Mouse (Mus musculus) urinary bladder, postnatal 14 days (tissue): ENCODE data around the gene Terb1.
A peak's percentile ranks its signal among the peaks of the same experiment; 100 is the strongest.

Source experiments
- DNase-seq: peaks from one replicate; pipeline ENCODE4 v3.0.0; 2021; ENCODE audit warnings: low spot score

Terb1 gene

GRCm38 (mm10) chr8:104509061-104510006 is at the start of gene Terb1:
Gene Terb1, minus strand, starts transcription at chr8:104509910.
- peak; percentile 43 for DNase-seq

GRCm38 (mm10) chr8:104557226-104557625 is 47.5 kb upstream of the Terb1 start:
- DNase-seq = no peak

- no peak for DNase-seq
Observed at GRCm38 (mm10) chr8:104555191-104555590, 45.5 kb upstream of the Terb1 start.

DNA sequence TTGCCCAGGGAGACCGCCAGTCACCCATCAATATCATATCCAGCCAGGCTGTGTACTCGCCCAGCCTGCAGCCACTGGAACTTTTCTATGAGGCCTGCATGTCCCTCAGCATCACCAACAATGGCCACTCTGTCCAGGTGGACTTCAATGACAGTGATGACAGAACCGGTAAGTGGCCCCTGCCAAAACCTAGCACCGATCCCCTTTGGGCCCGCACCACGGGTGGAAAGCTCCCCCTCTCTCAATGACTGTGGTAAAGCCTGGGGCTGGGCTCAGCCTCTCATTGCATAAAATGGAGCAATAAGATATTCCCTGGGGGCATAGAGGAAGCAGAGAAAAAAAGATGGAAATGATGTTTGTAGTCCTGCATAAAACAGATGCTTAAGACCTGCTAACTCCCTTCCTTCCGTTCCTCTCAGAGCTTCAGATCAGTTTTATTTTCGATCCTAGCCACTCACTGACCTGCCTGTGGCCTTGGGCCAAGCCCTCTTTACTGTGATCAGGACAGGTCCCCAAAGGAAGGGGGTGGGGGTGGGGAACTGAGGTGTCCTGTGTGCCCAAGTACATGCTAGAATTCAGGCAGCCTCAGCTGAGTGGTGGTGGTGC is 33.8 kb upstream of the Terb1 start:
- DNase-seq = no peak

GRCm38 (mm10) chr8:104542160-104542559 is 32.5 kb upstream of the Terb1 start:
- no peak for DNase-seq

GRCm38 (mm10) chr8:104541515-104541880 is 31.8 kb upstream of the Terb1 start:
- DNase-seq = no peak

DNA sequence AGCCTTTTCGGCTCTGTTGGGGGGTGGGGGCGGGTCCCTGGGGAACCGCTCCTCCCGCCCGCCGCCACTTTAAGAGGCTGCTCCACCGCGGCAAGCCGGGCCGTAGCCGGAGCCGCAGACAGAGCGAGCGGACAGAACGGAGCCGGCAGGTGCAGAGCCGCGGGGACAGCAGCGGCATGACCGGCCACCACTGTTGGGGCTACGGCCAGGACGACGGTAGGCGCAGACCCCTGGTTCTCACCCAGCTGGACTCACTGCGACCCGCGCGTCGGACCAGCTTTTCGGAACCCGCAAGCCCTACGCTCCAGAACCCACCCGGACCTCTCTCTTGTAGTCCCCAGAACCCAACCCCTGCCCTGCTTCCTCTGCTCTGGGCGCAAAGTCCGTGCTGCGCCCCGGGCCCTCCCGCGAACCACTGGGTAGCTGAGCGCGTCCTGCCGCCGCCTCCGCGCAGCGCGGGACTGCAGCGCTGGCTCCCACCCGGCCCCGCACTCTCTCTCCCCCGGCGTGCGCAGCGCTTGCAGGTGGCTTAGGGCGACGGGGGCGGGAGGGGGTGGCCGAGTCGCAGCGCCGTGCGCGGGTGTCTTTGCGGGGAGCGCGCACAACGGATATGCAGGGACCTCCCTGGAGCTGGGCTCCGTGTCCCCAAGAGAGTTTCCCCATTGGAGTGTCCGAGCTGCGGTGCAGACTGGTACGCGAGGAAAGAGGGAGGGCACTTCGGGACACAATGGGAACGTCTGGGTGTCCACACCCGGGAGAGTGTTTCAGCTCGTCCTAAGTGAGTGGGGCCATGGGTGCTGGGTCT is 31.2 kb upstream of the Terb1 start:
- DNase-seq = no peak

DNA sequence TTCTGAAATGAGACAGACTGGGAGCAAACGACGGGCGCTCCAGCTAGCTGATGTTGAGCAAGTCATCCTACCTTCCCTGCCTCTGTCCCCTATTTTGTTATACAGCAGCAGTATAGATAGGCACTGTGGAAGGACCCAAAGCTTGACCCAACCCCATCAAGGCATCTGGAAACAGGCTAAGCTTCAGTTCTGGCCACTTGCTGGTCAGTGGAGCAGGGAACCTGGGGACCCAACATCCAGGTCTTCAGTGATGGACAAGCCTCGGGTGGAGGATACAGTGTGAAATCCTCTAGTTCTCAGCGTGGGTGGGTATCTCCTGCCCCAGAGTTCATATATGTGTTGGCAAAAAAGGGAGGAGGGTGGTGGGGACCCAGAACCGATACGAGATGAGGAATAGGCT is 30.5 kb upstream of the Terb1 start:
- no peak for DNase-seq

DNA sequence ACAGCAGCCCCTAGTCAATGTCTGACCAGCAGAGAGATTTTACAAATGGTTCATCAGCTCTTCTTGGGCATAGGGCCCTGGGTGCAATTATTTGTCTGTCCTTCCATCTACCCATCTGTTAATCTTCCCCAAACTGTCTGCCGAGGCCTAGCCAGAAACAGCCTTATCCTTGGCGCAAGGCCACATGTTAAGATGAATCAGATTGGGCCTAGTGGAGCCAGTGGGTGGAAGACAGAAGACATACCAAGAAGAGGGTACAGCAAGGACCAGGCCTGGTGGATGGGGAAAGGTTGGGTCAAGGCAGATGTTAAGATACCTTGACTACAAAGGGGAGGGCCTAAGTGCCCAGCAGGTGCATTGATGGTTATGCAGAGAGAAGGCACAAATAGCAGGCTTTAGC is 29.9 kb upstream of the Terb1 start:
- DNase-seq = no peak

DNA sequence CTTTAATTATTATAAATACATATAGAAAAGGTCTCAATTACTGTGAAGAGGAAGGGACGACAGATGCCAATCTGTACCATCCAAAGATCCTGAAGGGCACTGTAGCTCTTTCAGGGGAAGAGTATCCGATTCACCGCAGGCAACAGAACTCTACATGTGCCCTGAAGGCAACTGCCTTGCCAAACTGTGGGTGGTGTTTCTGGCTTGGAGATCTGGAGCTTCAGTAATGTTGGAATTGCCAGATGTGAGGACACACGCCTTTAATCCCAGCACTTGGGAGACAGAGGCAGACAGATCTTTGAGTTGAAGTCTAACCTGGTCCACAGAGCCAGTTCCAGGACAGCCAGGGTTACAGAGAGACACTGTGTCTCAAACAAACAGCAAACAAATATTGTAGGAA is 29.2 kb upstream of the Terb1 start:
- no peak for DNase-seq

- no peak for DNase-seq
Observed at GRCm38 (mm10) chr8:104536028-104536427, 26.3 kb upstream of the Terb1 start.

DNA sequence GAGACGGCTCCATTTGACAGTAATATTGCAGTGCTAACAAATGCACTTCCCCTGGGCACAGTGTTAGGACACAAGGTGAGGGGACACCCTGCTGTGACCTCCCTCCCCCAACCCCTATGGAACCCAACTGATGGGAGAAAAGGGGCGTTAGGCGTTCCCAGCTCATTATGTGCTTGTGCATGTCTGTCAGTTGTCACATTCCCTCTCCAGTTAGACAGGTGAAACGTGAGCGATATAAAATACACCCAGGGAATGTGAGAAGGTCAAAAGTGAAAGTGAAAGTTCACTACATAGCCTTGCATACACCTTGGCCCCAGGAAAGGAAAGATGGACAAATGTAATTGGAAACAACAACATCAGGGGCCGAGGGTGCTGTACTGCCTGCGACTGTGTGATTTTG is 25.7 kb upstream of the Terb1 start:
- no peak for DNase-seq

DNA sequence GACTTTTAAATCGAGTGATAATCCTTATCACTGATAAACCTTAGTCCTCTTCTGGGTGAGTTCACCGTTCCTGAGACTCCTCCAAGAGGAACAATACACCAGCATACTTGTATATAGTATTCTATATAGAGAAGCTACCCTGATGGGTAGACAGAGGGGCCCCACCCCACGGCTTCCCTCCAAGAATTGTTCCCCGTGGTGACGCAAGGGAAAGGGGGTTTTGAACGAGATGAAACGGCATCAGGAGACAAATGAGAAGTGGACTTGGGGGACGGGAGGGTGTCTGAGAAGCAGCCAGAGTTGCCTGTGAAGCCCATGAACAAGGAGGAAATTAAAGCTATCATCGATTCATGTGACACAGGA is 25.1 kb upstream of the Terb1 start:
- DNase-seq = no peak

DNA sequence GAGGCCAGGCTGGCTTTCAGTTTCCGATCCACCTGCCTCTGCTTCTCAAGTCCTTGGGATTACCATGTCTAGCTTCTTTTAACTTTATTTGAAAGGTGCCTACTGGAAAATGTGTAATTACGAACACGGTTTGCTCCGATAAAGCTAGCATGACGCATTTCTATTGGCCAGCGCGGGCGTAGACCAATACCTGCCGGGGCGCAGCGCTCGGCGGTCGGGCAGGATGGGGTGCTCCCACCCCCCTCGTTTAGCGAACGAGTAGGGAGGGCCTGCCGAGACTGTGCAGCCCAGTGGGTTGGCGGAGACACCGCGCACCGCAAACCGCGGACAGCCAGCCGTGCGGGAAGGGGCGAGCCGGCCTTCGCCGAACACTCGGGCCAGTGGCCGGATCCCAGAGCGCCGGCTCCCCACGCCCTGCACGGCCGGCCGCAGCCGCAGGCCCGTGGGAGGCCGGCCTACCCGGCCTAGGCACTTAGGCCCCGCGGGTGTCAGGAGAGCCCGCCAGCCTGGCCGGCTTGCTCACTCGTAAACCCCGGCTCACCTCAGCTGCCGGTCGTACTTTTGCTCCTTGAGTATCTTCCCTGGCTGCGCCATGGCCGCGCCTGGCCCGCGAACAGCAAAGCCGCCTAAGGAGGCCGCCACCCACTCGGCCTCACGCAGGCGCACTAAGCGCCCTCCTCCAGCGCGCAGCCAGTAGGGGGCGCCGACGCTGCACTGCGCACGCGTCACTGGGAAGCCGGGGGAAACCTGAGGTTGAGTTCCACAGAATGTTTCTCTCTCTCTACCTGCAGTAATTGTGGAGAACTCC is 24.5 kb upstream of the Terb1 start, which contains the start of the genes Nae1 and Car7:
Nae1 (minus strand) TSS at position 667 of the 808 bp plus-strand sequence.
Car7 (plus strand) TSS at position 719 of the 808 bp plus-strand sequence.
- peak; percentile 92 for DNase-seq

GRCm38 (mm10) chr8:104533551-104533950 is 23.8 kb upstream of the Terb1 start:
- DNase-seq = no peak

- no peak for DNase-seq
Observed at GRCm38 (mm10) chr8:104529671-104530070, 20.0 kb upstream of the Terb1 start.

- DNase-seq = no peak
Observed at GRCm38 (mm10) chr8:104517872-104518271, 8.2 kb upstream of the Terb1 start.

- DNase-seq = no peak
Observed at GRCm38 (mm10) chr8:104510134-104510533, 424 bp upstream of the Terb1 start.

DNA sequence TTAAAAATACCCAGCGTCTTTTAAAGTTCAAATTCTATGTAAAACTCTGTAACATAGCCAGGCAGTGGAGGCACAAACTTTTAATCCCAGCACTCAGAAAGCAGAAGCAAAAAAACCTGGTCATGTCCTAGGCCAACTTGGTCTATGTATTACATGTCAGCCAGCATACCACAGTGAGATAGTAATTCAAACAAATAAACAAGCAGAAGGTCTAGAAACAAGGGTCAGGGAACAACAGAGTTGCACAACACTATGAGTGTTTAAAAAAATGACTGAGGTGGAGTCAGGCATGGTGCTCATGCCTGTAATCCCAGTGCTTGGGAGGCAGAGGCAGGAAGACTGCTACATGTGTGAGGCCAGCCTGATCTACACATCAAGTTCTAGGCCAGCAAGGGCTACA is 30.6 kb downstream of the Terb1 start:
- DNase-seq = no peak

GRCm38 (mm10) chr8:104472465-104472864 is 37.2 kb downstream of the Terb1 start:
- DNase-seq = no peak

DNA sequence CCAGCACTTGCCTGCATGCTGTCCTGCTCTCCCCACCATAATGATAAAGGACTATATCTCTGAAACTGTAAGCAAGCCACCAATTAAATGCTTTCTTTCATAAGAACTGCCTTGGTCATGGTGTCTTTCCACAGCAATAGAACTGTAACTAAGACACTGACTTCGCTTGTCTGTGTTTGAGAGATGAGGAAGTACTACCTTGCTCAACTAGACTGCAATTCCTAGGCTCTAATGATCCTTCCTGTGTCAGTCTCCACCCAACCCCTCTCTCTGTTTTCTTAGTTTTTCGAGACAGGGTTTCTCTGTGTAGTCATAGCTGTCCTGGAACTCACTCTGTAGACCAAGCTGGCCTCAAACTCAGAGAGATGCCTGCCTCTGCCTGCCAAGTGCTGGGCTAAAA is 42.2 kb downstream of the Terb1 start:
- no peak for DNase-seq

DNA sequence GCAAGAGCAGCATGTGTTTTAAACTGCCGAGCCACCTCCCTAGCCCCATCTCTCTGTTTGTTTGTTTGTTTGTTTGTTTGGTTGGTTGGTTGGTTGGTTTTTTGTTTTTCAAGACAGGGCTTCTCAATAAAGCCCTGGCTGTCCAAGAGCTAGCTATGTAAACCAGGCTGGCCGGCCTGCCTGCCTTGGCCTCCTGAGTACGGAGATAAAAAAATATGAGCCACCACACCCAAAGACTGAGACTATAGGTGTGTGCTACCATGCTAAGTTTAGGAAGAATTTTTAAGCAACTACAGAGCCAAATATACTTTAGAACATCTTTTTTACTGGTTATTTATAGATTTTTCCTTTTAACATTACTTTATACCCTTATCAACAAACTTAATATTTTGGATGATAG is 57.5 kb downstream of the Terb1 start:
- DNase-seq = no peak
